Mouse (Mus musculus): ENCODE measurements around the gene Cacna1c. TPM values are rescaled to one million over a fixed set of nuclear protein-coding genes. Genes with fewer than 3 reads are reported as not detected.

Cacna1c gene
- total and polyA plus RNA-seq, 3 experiments = 36.7 to 97.5 (median 93.5) TPM

- no peak for DNase-seq
Observed at GRCm38 (mm10) chr6:118923212-118923577, 273.0 kb downstream of the Cacna1c start.

- DNase-seq = peak; percentile 82
Observed at GRCm38 (mm10) chr6:118922328-118923211, 273.6 kb downstream of the Cacna1c start.

- DNase-seq = no peak
Observed at GRCm38 (mm10) chr6:118908176-118908575, 288.0 kb downstream of the Cacna1c start.

- no peak for DNase-seq
Observed at GRCm38 (mm10) chr6:118907704-118908103, 288.5 kb downstream of the Cacna1c start.

- DNase-seq = no peak
Observed at GRCm38 (mm10) chr6:118906878-118907277, 289.3 kb downstream of the Cacna1c start.

- DNase-seq = no peak
Observed at GRCm38 (mm10) chr6:118899688-118900087, 296.5 kb downstream of the Cacna1c start.

GRCm38 (mm10) chr6:118897101-118897500 is 299.1 kb downstream of the Cacna1c start:
- peak; percentile 25 for DNase-seq

GRCm38 (mm10) chr6:118894043-118894442 is 302.2 kb downstream of the Cacna1c start:
- no peak for DNase-seq

- no peak for DNase-seq
Observed at GRCm38 (mm10) chr6:118889441-118889840, 306.8 kb downstream of the Cacna1c start.

- peak; percentile 60 for DNase-seq
Observed at GRCm38 (mm10) chr6:118887032-118887431, 309.2 kb downstream of the Cacna1c start.

- no peak for DNase-seq
Observed at GRCm38 (mm10) chr6:118884961-118885360, 311.3 kb downstream of the Cacna1c start.

- DNase-seq = peak; percentile 68
Observed at GRCm38 (mm10) chr6:118884073-118884551, 312.1 kb downstream of the Cacna1c start.

GRCm38 (mm10) chr6:118876204-118876603 is 320.0 kb downstream of the Cacna1c start:
- peak; percentile 84 for DNase-seq

- DNase-seq = no peak
Observed at GRCm38 (mm10) chr6:118870241-118870841, 325.9 kb downstream of the Cacna1c start.

- DNase-seq = no peak
Observed at GRCm38 (mm10) chr6:118867384-118867783, 328.8 kb downstream of the Cacna1c start.

GRCm38 (mm10) chr6:118866889-118867288 is 329.3 kb downstream of the Cacna1c start:
- no peak for DNase-seq

GRCm38 (mm10) chr6:118865777-118866380 is 330.3 kb downstream of the Cacna1c start:
- DNase-seq = no peak

- no peak for DNase-seq
Observed at GRCm38 (mm10) chr6:118864696-118865620, 331.3 kb downstream of the Cacna1c start.

GRCm38 (mm10) chr6:118862727-118863126 is 333.5 kb downstream of the Cacna1c start:
- no peak for DNase-seq

- no peak for DNase-seq
Observed at GRCm38 (mm10) chr6:118862091-118862490, 334.1 kb downstream of the Cacna1c start.

GRCm38 (mm10) chr6:118858431-118858830 is 337.8 kb downstream of the Cacna1c start:
- DNase-seq = no peak

GRCm38 (mm10) chr6:118852131-118852530 is 344.1 kb downstream of the Cacna1c start:
- DNase-seq = no peak

All from adrenal gland, adult 2 months (tissue).